Mouse (Mus musculus) c-Kit-positive CD71-positive TER-119-negative erythroid progenitor cells, embryonic 14.5 days (primary cell): ENCODE data around the gene Cryba4.

ENCODE experiments used
- DNase-seq: peaks from one replicate; pipeline ENCODE4 v3.0.0-alpha.2; 2013; ENCODE audit warnings: low read depth

Cryba4 gene

GRCm38 (mm10) chr5:112237866-112238570 lies 14.3 kb downstream of the Cryba4 start:
- no peak for DNase-seq

- no peak for DNase-seq
Observed at GRCm38 (mm10) chr5:112237439-112237838, 14.9 kb downstream of the Cryba4 start.

GRCm38 (mm10) chr5:112236631-112237030 lies 15.7 kb downstream of the Cryba4 start:
- DNase-seq: no peak

- no peak for DNase-seq
Observed at GRCm38 (mm10) chr5:112235806-112236205, 16.5 kb downstream of the Cryba4 start.

GRCm38 (mm10) chr5:112228240-112229076 lies 23.9 kb downstream of the Cryba4 start:
- no peak for DNase-seq

- DNase-seq: no peak
Observed at GRCm38 (mm10) chr5:112227898-112228239, 24.4 kb downstream of the Cryba4 start.

- DNase-seq: no peak
Observed at GRCm38 (mm10) chr5:112227354-112227753, 25.0 kb downstream of the Cryba4 start.

GRCm38 (mm10) chr5:112225591-112225990 lies 26.7 kb downstream of the Cryba4 start:
- DNase-seq: no peak

- no peak for DNase-seq
Observed at GRCm38 (mm10) chr5:112220203-112220602, 32.1 kb downstream of the Cryba4 start.

GRCm38 (mm10) chr5:112219398-112219797 lies 32.9 kb downstream of the Cryba4 start:
- no peak for DNase-seq

- DNase-seq: no peak
Observed at GRCm38 (mm10) chr5:112218679-112219078, 33.6 kb downstream of the Cryba4 start.

GRCm38 (mm10) chr5:112217031-112217430 lies 35.3 kb downstream of the Cryba4 start:
- no peak for DNase-seq

GRCm38 (mm10) chr5:112216335-112216734 lies 36.0 kb downstream of the Cryba4 start:
- no peak for DNase-seq

GRCm38 (mm10) chr5:112215801-112216251 lies 36.5 kb downstream of the Cryba4 start:
- DNase-seq: no peak

GRCm38 (mm10) chr5:112215291-112215751 lies 37.0 kb downstream of the Cryba4 start:
- no peak for DNase-seq

GRCm38 (mm10) chr5:112214419-112214818 lies 37.9 kb downstream of the Cryba4 start:
- peak; percentile 22 for DNase-seq

- no peak for DNase-seq
Observed at GRCm38 (mm10) chr5:112213331-112214240, 38.7 kb downstream of the Cryba4 start.

- DNase-seq: no peak
Observed at GRCm38 (mm10) chr5:112212711-112213264, 39.5 kb downstream of the Cryba4 start.

- no peak for DNase-seq
Observed at GRCm38 (mm10) chr5:112211911-112212310, 40.4 kb downstream of the Cryba4 start.

- peak; percentile 40 for DNase-seq
Observed at GRCm38 (mm10) chr5:112210104-112210503, 42.2 kb downstream of the Cryba4 start.

- no peak for DNase-seq
Observed at GRCm38 (mm10) chr5:112208321-112208720, 44.0 kb downstream of the Cryba4 start.
